14 mouse cellular contexts compared by ENCODE assay signal in the genomic region with DNA sequence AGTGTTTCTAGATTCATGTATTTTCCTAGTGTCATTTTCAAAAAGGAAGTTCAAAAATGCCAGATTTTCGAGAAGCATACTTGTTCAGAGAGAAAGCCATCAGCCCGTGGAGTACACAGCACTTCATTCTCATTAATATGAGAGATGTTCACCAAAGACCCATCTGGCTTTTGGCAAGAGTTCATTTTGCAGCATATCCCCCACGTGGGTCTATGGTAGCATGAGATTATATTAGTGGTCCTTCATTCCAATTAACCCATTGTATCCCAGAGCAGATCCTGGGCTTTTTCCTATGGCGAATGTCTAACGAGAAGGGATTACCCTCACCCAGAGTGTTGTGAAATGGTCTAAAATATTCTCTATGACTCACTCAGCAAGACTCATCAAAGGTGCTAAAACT.
DNase-seq lines count a peak whose midpoint lies in the region; ATAC-seq lines count a peak whose summit lies in the region.
"Had no signal": no experiment of that assay in that cellular context is flagged by ENCODE, and none has a peak within 500 bp of the region (broad histone marks: within the 10 kb centered on the region; RNA-seq: fewer than 3 reads in every experiment).

No protein-coding gene starts in this region.

- 32% methylated on average over 5 of the region's 5 CpGs for WGBS in midbrain, embryonic 13.5 days
- WGBS in kidney, embryonic 15.5 days: 62% methylated on average over 5 of the region's 5 CpGs
- 58% methylated on average over 5 of the region's 5 CpGs for WGBS in liver, embryonic 12.5 days (ENCODE audit: insufficient replicate concordance)

- no peak overlapping the region for H3K9ac ChIP-seq in midbrain, embryonic 13.5 days (replicated peaks)
- H3K9ac ChIP-seq in kidney, embryonic 15.5 days: no peak overlapping the region
- no peak overlapping the region for H3K9ac ChIP-seq in liver, embryonic 12.5 days

- no peaks in the 10 kb centered on the region for H3K27me3 ChIP-seq in midbrain, embryonic 13.5 days
- H3K27me3 ChIP-seq in kidney, embryonic 15.5 days: no peaks in the 10 kb centered on the region
- no peaks in the 10 kb centered on the region for H3K27me3 ChIP-seq in liver, embryonic 12.5 days (replicated peaks)

- DNase-seq in embryo, embryonic 11 days: peak; percentile 41
- DNase-seq in embryo, embryonic 9.5 days (ENCODE audit: extremely low spot score): no peak
- DNase-seq in right cerebral cortex, adult 18-20 months: peak; percentile 16
- no peak for DNase-seq in right cerebral cortex, postnatal 10 days (ENCODE audit: low spot score in 2 of 2)
- DNase-seq in testis, postnatal 10 days (ENCODE audit: low spot score): no peak
- DNase-seq: adrenal gland, postnatal 36 days; B cell, adult 2 months; cerebellum, adult 8-10 months; lung, postnatal 10 days; right cerebral cortex, postnatal 14 days; thymus, adult 2 months had no signal

- no peak overlapping the region for H3K4me2 ChIP-seq in midbrain, embryonic 13.5 days (replicated peaks)
- no peak overlapping the region for H3K4me2 ChIP-seq in kidney, embryonic 15.5 days
- H3K4me2 ChIP-seq in liver, embryonic 12.5 days: no peak overlapping the region

- H3K27ac ChIP-seq in midbrain, embryonic 13.5 days: no peak overlapping the region
- no peak overlapping the region for H3K27ac ChIP-seq in kidney, embryonic 15.5 days
- no peak overlapping the region for H3K27ac ChIP-seq in liver, embryonic 12.5 days

- no peak overlapping the region for H3K4me3 ChIP-seq in midbrain, embryonic 13.5 days (replicated peaks)
- H3K4me3 ChIP-seq in kidney, embryonic 15.5 days (replicated peaks): no peak overlapping the region
- no peak overlapping the region for H3K4me3 ChIP-seq in liver, embryonic 12.5 days

- peaks cover 13% of the 10 kb centered on the region for H3K4me1 ChIP-seq in midbrain, embryonic 13.5 days (replicated peaks)
- no peaks in the 10 kb centered on the region for H3K4me1 ChIP-seq in kidney, embryonic 15.5 days
- H3K4me1 ChIP-seq in liver, embryonic 12.5 days: no peaks in the 10 kb centered on the region

- H3K36me3 ChIP-seq in midbrain, embryonic 13.5 days: no peaks in the 10 kb centered on the region
- H3K36me3 ChIP-seq in kidney, embryonic 15.5 days: no peaks in the 10 kb centered on the region
- H3K36me3 ChIP-seq in liver, embryonic 12.5 days: no peaks in the 10 kb centered on the region

- ATAC-seq in midbrain, embryonic 13.5 days: peak; percentile 60; the same call in 1 of the 2 replicates
- no peak for ATAC-seq in kidney, embryonic 15.5 days (replicated peaks; ENCODE audit: low FRiP score)
- no peak for ATAC-seq in liver, embryonic 12.5 days

- no peaks in the 10 kb centered on the region for H3K9me3 ChIP-seq in midbrain, embryonic 13.5 days
- H3K9me3 ChIP-seq in kidney, embryonic 15.5 days (replicated peaks): no peaks in the 10 kb centered on the region
- H3K9me3 ChIP-seq in liver, embryonic 12.5 days (replicated peaks): no peaks in the 10 kb centered on the region

Comparison
In these comparisons a context has a peak if more than half of its experiments do, and no peak if none do; other contexts are left out.
1. DNase-seq: peak in embryo, embryonic 11 days (single experiment) and right cerebral cortex, adult 18-20 months (single experiment); none in embryo, embryonic 9.5 days (single experiment), right cerebral cortex, postnatal 10 days (0 of 2) and testis, postnatal 10 days (single experiment).